Mouse (Mus musculus) small intestine, adult 2 months (tissue): ENCODE measurements at regions not wholly inside any gene's neighbourhood (a gene's known extent, or its start where the extent isn't known, plus 50 kb on each side); places are given as distances from the start of the nearest gene placed in this dataset.

Source experiments
- CTCF ChIP-seq: fragments of 200-500 bp; IDR thresholded peaks from 2 replicates; pipeline ENCODE4 v1.5.1; 2012; ENCODE audit warnings: low read depth, mild to moderate bottlenecking, control low read depth, inconsistent platforms, low read length, moderate library complexity, mixed read lengths; ENCODE audit not compliant: insufficient replicate concordance, insufficient read length; ENCODE audit errors: extremely low read depth
- POLR2A ChIP-seq: fragments of 200-500 bp; IDR thresholded peaks from 2 replicates; pipeline ENCODE4 v1.6.1; 2012; ENCODE audit warnings: low read depth, mild to moderate bottlenecking, control low read depth, inconsistent platforms, low read length, moderate library complexity

GRCm38 (mm10) chr9:31765401-31765800 is 147.9 kb downstream of the Barx2 start:
- TF ChIP-seq POLR2A (no peak), CTCF (no peak)
